Mouse (Mus musculus): Measurements from ENCODE around the gene Tm2d3. TPM values are rescaled to one million over a fixed set of nuclear protein-coding genes. Genes with fewer than 3 reads are reported as not detected.

The Tm2d3 gene
- polyA plus RNA-seq, 1 experiment from 2014 or later: 45.9 TPM

- no peak overlapping the region for H3K9ac ChIP-seq
- H3K27ac ChIP-seq (replicated peaks): no peak overlapping the region
- 90% methylated on average over 1 of the region's 1 CpGs for WGBS
- H3K9me3 ChIP-seq: no peaks in the 10 kb centered on the region
- H3K4me1 ChIP-seq: peaks cover 7% of the 10 kb centered on the region
- H3K4me2 ChIP-seq: no peak overlapping the region
- no peaks in the 10 kb centered on the region for H3K36me3 ChIP-seq
- H3K27me3 ChIP-seq (replicated peaks): peaks cover 5% of the 10 kb centered on the region
- ATAC-seq (ENCODE audit: extremely low read depth, insufficient number of reproducible peaks, low FRiP score, low TSS enrichment): no peak
- H3K4me3 ChIP-seq: no peak overlapping the region
Measured at GRCm38 (mm10) chr7:65708506-65708905, 17.5 kb downstream of the Tm2d3 start.

- Histone ChIP-seq H3K9me3 (no peaks in the 10 kb centered on the region), H3K4me1 (peaks cover 3% of the 10 kb centered on the region; the same call in 1 of the 2 replicates), H3K27me3 (replicated peaks) (peaks cover 5% of the 10 kb centered on the region), H3K27ac (replicated peaks) (no peak overlapping the region), H3K4me2 (no peak overlapping the region), H3K9ac (no peak overlapping the region), H3K36me3 (no peaks in the 10 kb centered on the region), H3K4me3 (no peak overlapping the region)
- 68% methylated on average over 3 of the region's 3 CpGs for WGBS
- no peak for ATAC-seq (ENCODE audit: extremely low read depth, insufficient number of reproducible peaks, low FRiP score, low TSS enrichment)
Measured at GRCm38 (mm10) chr7:65710301-65710700, 19.3 kb downstream of the Tm2d3 start.

GRCm38 (mm10) chr7:65713782-65714181 is 22.8 kb downstream of the Tm2d3 start:
- no peak overlapping the region for H3K4me2 ChIP-seq
- H3K36me3 ChIP-seq: no peaks in the 10 kb centered on the region
- 58% methylated on average over 5 of the region's 5 CpGs for WGBS
- H3K4me1 ChIP-seq: no peaks in the 10 kb centered on the region
- H3K9ac ChIP-seq: no peak overlapping the region
- H3K9me3 ChIP-seq: no peaks in the 10 kb centered on the region
- H3K4me3 ChIP-seq: no peak overlapping the region
- ATAC-seq (ENCODE audit: extremely low read depth, insufficient number of reproducible peaks, low FRiP score, low TSS enrichment): no peak
- peaks cover 9% of the 10 kb centered on the region for H3K27me3 ChIP-seq (replicated peaks)
- no peak overlapping the region for H3K27ac ChIP-seq (replicated peaks)

- 50% methylated on average over 4 of the region's 4 CpGs for WGBS
Measured at GRCm38 (mm10) chr7:65714304-65714703, 23.3 kb downstream of the Tm2d3 start.

GRCm38 (mm10) chr7:65734024-65734423 is 43.1 kb downstream of the Tm2d3 start:
- Histone ChIP-seq H3K4me1 (peaks cover 8% of the 10 kb centered on the region), H3K4me3 (no peak overlapping the region), H3K27me3 (replicated peaks) (peaks cover 10% of the 10 kb centered on the region; the same call in 1 of the 2 replicates), H3K9ac (no peak overlapping the region), H3K9me3 (no peaks in the 10 kb centered on the region), H3K27ac (replicated peaks) (no peak overlapping the region), H3K4me2 (no peak overlapping the region), H3K36me3 (no peaks in the 10 kb centered on the region)
- no peak for ATAC-seq (ENCODE audit: extremely low read depth, insufficient number of reproducible peaks, low FRiP score, low TSS enrichment)
- 71% methylated on average over 2 of the region's 2 CpGs for WGBS

More at GRCm38 (mm10) chr7:65714304-65714703, 23.3 kb downstream of the Tm2d3 start:
- no peak overlapping the region for H3K4me2 ChIP-seq
- H3K36me3 ChIP-seq: no peaks in the 10 kb centered on the region
- H3K9ac ChIP-seq: no peak overlapping the region
- H3K4me3 ChIP-seq: no peak overlapping the region
- peaks cover 9% of the 10 kb centered on the region for H3K27me3 ChIP-seq (replicated peaks)
- H3K9me3 ChIP-seq: no peaks in the 10 kb centered on the region
- no peak overlapping the region for H3K27ac ChIP-seq (replicated peaks)
- H3K4me1 ChIP-seq: no peaks in the 10 kb centered on the region
- no peak for ATAC-seq (ENCODE audit: extremely low read depth, insufficient number of reproducible peaks, low FRiP score, low TSS enrichment)

- no peaks in the 10 kb centered on the region for H3K9me3 ChIP-seq
- WGBS: 85% methylated on average over 3 of the region's 3 CpGs
- H3K36me3 ChIP-seq: no peaks in the 10 kb centered on the region
- H3K27me3 ChIP-seq (replicated peaks): peaks cover 10% of the 10 kb centered on the region; the same call in 1 of the 2 replicates
- H3K4me2 ChIP-seq: no peak overlapping the region
- H3K27ac ChIP-seq (replicated peaks): no peak overlapping the region
- H3K9ac ChIP-seq: no peak overlapping the region
- no peak overlapping the region for H3K4me3 ChIP-seq
- no peak for ATAC-seq (ENCODE audit: extremely low read depth, insufficient number of reproducible peaks, low FRiP score, low TSS enrichment)
- H3K4me1 ChIP-seq: peaks cover 8% of the 10 kb centered on the region
Measured at GRCm38 (mm10) chr7:65735261-65735660, 44.3 kb downstream of the Tm2d3 start.

GRCm38 (mm10) chr7:65737286-65738040 is 46.5 kb downstream of the Tm2d3 start:
- H3K4me3 ChIP-seq: no peak overlapping the region
- no peaks in the 10 kb centered on the region for H3K9me3 ChIP-seq
- H3K4me2 ChIP-seq: no peak overlapping the region
- no peak for ATAC-seq (ENCODE audit: extremely low read depth, insufficient number of reproducible peaks, low FRiP score, low TSS enrichment)
- peaks cover 8% of the 10 kb centered on the region for H3K4me1 ChIP-seq
- 53% methylated on average over 12 of the region's 12 CpGs for WGBS
- no peaks in the 10 kb centered on the region for H3K36me3 ChIP-seq
- H3K27me3 ChIP-seq (replicated peaks): peaks cover 7% of the 10 kb centered on the region; the same call in 1 of the 2 replicates
- H3K27ac ChIP-seq (replicated peaks): no peak overlapping the region
- H3K9ac ChIP-seq: no peak overlapping the region

- H3K9me3 ChIP-seq: peaks cover 12% of the 10 kb centered on the region; the same call in 1 of the 2 replicates
- no peak for ATAC-seq (ENCODE audit: extremely low read depth, insufficient number of reproducible peaks, low FRiP score, low TSS enrichment)
- no peak overlapping the region for H3K9ac ChIP-seq
- no peak overlapping the region for H3K27ac ChIP-seq (replicated peaks)
- no peak overlapping the region for H3K4me3 ChIP-seq
- H3K36me3 ChIP-seq: no peaks in the 10 kb centered on the region
- WGBS: 86% methylated on average over 8 of the region's 8 CpGs
- no peak overlapping the region for H3K4me2 ChIP-seq
- no peaks in the 10 kb centered on the region for H3K27me3 ChIP-seq (replicated peaks)
- no peaks in the 10 kb centered on the region for H3K4me1 ChIP-seq
Measured at GRCm38 (mm10) chr7:65742857-65743256, 51.9 kb downstream of the Tm2d3 start.

- no peak for ATAC-seq (ENCODE audit: extremely low read depth, insufficient number of reproducible peaks, low FRiP score, low TSS enrichment)
- Histone ChIP-seq H3K36me3 (no peaks in the 10 kb centered on the region), H3K9me3 (peaks cover 11% of the 10 kb centered on the region; the same call in 1 of the 2 replicates), H3K27ac (replicated peaks) (no peak overlapping the region), H3K27me3 (replicated peaks) (no peaks in the 10 kb centered on the region), H3K4me1 (no peaks in the 10 kb centered on the region), H3K9ac (no peak overlapping the region), H3K4me3 (no peak overlapping the region), H3K4me2 (no peak overlapping the region)
- 78% methylated on average over 11 of the region's 11 CpGs for WGBS
Measured at GRCm38 (mm10) chr7:65747990-65748955, 57.3 kb downstream of the Tm2d3 start.

All from heart, embryonic 13.5 days (tissue).